Mouse (Mus musculus) heart, embryonic 12.5 days (tissue): ENCODE data around the gene Slc38a10. TPM values are rescaled to one million over a fixed set of nuclear protein-coding genes. Genes with fewer than 3 reads are reported as not detected.

Experiments used
- ATAC-seq: fragments of 200-750 bp; cut with Nextera tagmentation; 2 replicates; pipeline ENCODE4 v1.8.0; 2017; ENCODE audit warnings: moderate TSS enrichment, moderate library complexity; ENCODE audit not compliant: insufficient number of reproducible peaks, low FRiP score
- H3K27ac ChIP-seq: fragments of 300-500 bp; sonication (generic); 2 replicates; pipeline ENCODE4 v1.5.1; 2016; ENCODE audit warnings: mild to moderate bottlenecking, moderate library complexity; ENCODE audit not compliant: poor library complexity, severe bottlenecking
- H3K27me3 ChIP-seq: fragments of 300-500 bp; sonication (generic); replicated peaks from 2 replicates; pipeline ENCODE4 v1.6.1; 2016; ENCODE audit warnings: mild to moderate bottlenecking, moderate library complexity
- H3K36me3 ChIP-seq: fragments of 300-500 bp; sonication (generic); 2 replicates; pipeline ENCODE4 v1.6.1; 2016; ENCODE audit warnings: mild to moderate bottlenecking, moderate library complexity
- H3K4me1 ChIP-seq: fragments of 300-500 bp; sonication (generic); replicated peaks from 2 replicates; pipeline ENCODE4 v1.6.1; 2016; ENCODE audit warnings: mild to moderate bottlenecking
- H3K4me2 ChIP-seq: fragments of 300-500 bp; sonication (generic); 2 replicates; pipeline ENCODE4 v1.6.1; 2016; ENCODE audit warnings: mild to moderate bottlenecking, moderate library complexity
- H3K4me3 ChIP-seq: fragments of 300-500 bp; sonication (generic); 2 replicates; pipeline ENCODE4 v1.5.1; 2016; ENCODE audit warnings: mild to moderate bottlenecking
- H3K9ac ChIP-seq: fragments of 300-500 bp; sonication (generic); 2 replicates; pipeline ENCODE4 v1.6.1; 2016; ENCODE audit warnings: mild to moderate bottlenecking, moderate library complexity
- H3K9me3 ChIP-seq: fragments of 300-500 bp; sonication (generic); replicated peaks from 2 replicates; pipeline ENCODE4 v1.6.1; 2016; ENCODE audit warnings: mild to moderate bottlenecking, moderate library complexity
- WGBS: fragments of 180-500 bp; shearing (Covaris S2); methylation state at CpG from one replicate; pipeline ENCODE4 v1.1.7; 2016; 5-methylcytosine and 5-hydroxymethylcytosine counted together
- polyA plus RNA-seq: library from polyadenylated mRNA; unstranded; fragments of >200 nt; fragmentation: Nextera tagmentation; extraction: Ambion mirVana; gene quantifications from 2 replicates; pipeline ENCODE4 v1.2.1, GENCODE M21; 2016

The Slc38a10 gene
- polyA plus RNA-seq, 1 experiment from 2014 or later, result 114 TPM

- no peaks in the 10 kb centered on the region for H3K27me3 ChIP-seq
- peaks cover 29% of the 10 kb centered on the region for H3K36me3 ChIP-seq
- H3K9me3 ChIP-seq, result no peaks in the 10 kb centered on the region
- H3K4me3 ChIP-seq, result no peak overlapping the region
- peak overlapping the region; percentile 55 for H3K9ac ChIP-seq
- H3K27ac ChIP-seq, result peak overlapping the region; percentile 87
- 33% methylated on average over 23 of the region's 23 CpGs for WGBS
- peak; percentile 62 for ATAC-seq
- H3K4me1 ChIP-seq, result peaks cover 70% of the 10 kb centered on the region
- peak overlapping the region; percentile 47 for H3K4me2 ChIP-seq
Measured at GRCm38 (mm10) chr11:120136796-120137624, 14.1 kb downstream of the Slc38a10 start.

- Histone ChIP-seq H3K9me3 (no peaks in the 10 kb centered on the region), H3K4me1 (peaks cover 66% of the 10 kb centered on the region), H3K27me3 (no peaks in the 10 kb centered on the region), H3K27ac (peak overlapping the region; percentile 87), H3K4me3 (no peak overlapping the region), H3K9ac (no peak overlapping the region), H3K4me2 (no peak overlapping the region), H3K36me3 (peaks cover 35% of the 10 kb centered on the region)
- 85% methylated on average over 8 of the region's 8 CpGs for WGBS
- no peak for ATAC-seq
Measured at GRCm38 (mm10) chr11:120136195-120136594, 15.0 kb downstream of the Slc38a10 start.

- WGBS, result 45% methylated on average over 9 of the region's 9 CpGs
- no peaks in the 10 kb centered on the region for H3K9me3 ChIP-seq
- H3K36me3 ChIP-seq, result peaks cover 44% of the 10 kb centered on the region
- H3K27me3 ChIP-seq, result no peaks in the 10 kb centered on the region
- H3K27ac ChIP-seq, result peak overlapping the region; percentile 87
- H3K4me2 ChIP-seq, result no peak overlapping the region
- ATAC-seq, result peak; percentile 40; the same call in 1 of the 2 replicates
- no peak overlapping the region for H3K4me3 ChIP-seq
- peaks cover 60% of the 10 kb centered on the region for H3K4me1 ChIP-seq
- H3K9ac ChIP-seq, result no peak overlapping the region
Measured at GRCm38 (mm10) chr11:120134847-120135530, 16.2 kb downstream of the Slc38a10 start.

GRCm38 (mm10) chr11:120134148-120134547, 17.0 kb downstream of the Slc38a10 start:
- Histone ChIP-seq H3K9ac (no peak overlapping the region), H3K27ac (peak overlapping the region; percentile 87; the same call in 1 of the 2 replicates), H3K4me2 (no peak overlapping the region), H3K4me1 (peaks cover 51% of the 10 kb centered on the region), H3K9me3 (no peaks in the 10 kb centered on the region), H3K27me3 (no peaks in the 10 kb centered on the region), H3K4me3 (no peak overlapping the region), H3K36me3 (peaks cover 52% of the 10 kb centered on the region)
- no peak for ATAC-seq
- WGBS, result 92% methylated on average over 5 of the region's 5 CpGs

GRCm38 (mm10) chr11:120129281-120129680, 21.9 kb downstream of the Slc38a10 start:
- no peaks in the 10 kb centered on the region for H3K27me3 ChIP-seq
- H3K4me1 ChIP-seq, result peaks cover 3% of the 10 kb centered on the region
- WGBS, result 86% methylated on average over 7 of the region's 7 CpGs
- H3K27ac ChIP-seq, result no peak overlapping the region
- no peak overlapping the region for H3K9ac ChIP-seq
- no peak for ATAC-seq
- H3K4me2 ChIP-seq, result no peak overlapping the region
- no peak overlapping the region for H3K4me3 ChIP-seq
- peaks cover 75% of the 10 kb centered on the region for H3K36me3 ChIP-seq
- no peaks in the 10 kb centered on the region for H3K9me3 ChIP-seq

GRCm38 (mm10) chr11:120126845-120127244, 24.3 kb downstream of the Slc38a10 start:
- no peaks in the 10 kb centered on the region for H3K27me3 ChIP-seq
- no peak for ATAC-seq
- no peaks in the 10 kb centered on the region for H3K9me3 ChIP-seq
- no peak overlapping the region for H3K9ac ChIP-seq
- 83% methylated on average over 2 of the region's 2 CpGs for WGBS
- peaks cover 76% of the 10 kb centered on the region for H3K36me3 ChIP-seq
- peaks cover 5% of the 10 kb centered on the region; the same call in 1 of the 2 replicates for H3K4me1 ChIP-seq
- no peak overlapping the region for H3K4me3 ChIP-seq
- H3K27ac ChIP-seq, result no peak overlapping the region
- H3K4me2 ChIP-seq, result no peak overlapping the region

GRCm38 (mm10) chr11:120122126-120122525, 29.0 kb downstream of the Slc38a10 start:
- peaks cover 54% of the 10 kb centered on the region for H3K36me3 ChIP-seq
- no peak overlapping the region for H3K4me3 ChIP-seq
- no peaks in the 10 kb centered on the region for H3K27me3 ChIP-seq
- H3K27ac ChIP-seq, result no peak overlapping the region
- no peak for ATAC-seq
- no peak overlapping the region for H3K9ac ChIP-seq
- H3K9me3 ChIP-seq, result no peaks in the 10 kb centered on the region
- H3K4me2 ChIP-seq, result no peak overlapping the region
- WGBS, result 83% methylated on average over 12 of the region's 12 CpGs
- peaks cover 25% of the 10 kb centered on the region for H3K4me1 ChIP-seq

- peaks cover 58% of the 10 kb centered on the region for H3K36me3 ChIP-seq
Measured at GRCm38 (mm10) chr11:120120642-120121420, 30.3 kb downstream of the Slc38a10 start.

GRCm38 (mm10) chr11:120119936-120120541, 31.1 kb downstream of the Slc38a10 start:
- no peaks in the 10 kb centered on the region for H3K9me3 ChIP-seq
- H3K9ac ChIP-seq, result 0 out of 2 replicates have a peak overlapping the region, but pooled peaks have one; percentile 15
- 61% methylated on average over 10 of the region's 10 CpGs for WGBS
- peaks cover 61% of the 10 kb centered on the region for H3K36me3 ChIP-seq
- H3K4me3 ChIP-seq, result no peak overlapping the region
- H3K27ac ChIP-seq, result no peak overlapping the region; the same call in 1 of the 2 replicates
- H3K27me3 ChIP-seq, result no peaks in the 10 kb centered on the region
- peak; percentile 9; the same call in 1 of the 2 replicates for ATAC-seq
- H3K4me2 ChIP-seq, result no peak overlapping the region
- H3K4me1 ChIP-seq, result peaks cover 25% of the 10 kb centered on the region

More at GRCm38 (mm10) chr11:120120642-120121420, 30.3 kb downstream of the Slc38a10 start:
- Histone ChIP-seq H3K9ac (0 out of 2 replicates have a peak overlapping the region, but pooled peaks have one; percentile 15), H3K4me3 (no peak overlapping the region), H3K27ac (no peak overlapping the region), H3K4me1 (peaks cover 25% of the 10 kb centered on the region), H3K27me3 (no peaks in the 10 kb centered on the region), H3K9me3 (no peaks in the 10 kb centered on the region), H3K4me2 (no peak overlapping the region)
- no peak for ATAC-seq
- WGBS, result 83% methylated on average over 17 of the region's 17 CpGs

- no peaks in the 10 kb centered on the region for H3K27me3 ChIP-seq
- no peak overlapping the region for H3K9ac ChIP-seq
- peaks cover 25% of the 10 kb centered on the region for H3K4me1 ChIP-seq
- H3K9me3 ChIP-seq, result no peaks in the 10 kb centered on the region
- peaks cover 70% of the 10 kb centered on the region for H3K36me3 ChIP-seq
- no peak overlapping the region for H3K4me2 ChIP-seq
- H3K27ac ChIP-seq, result no peak overlapping the region
- WGBS, result 92% methylated on average over 7 of the region's 7 CpGs
- ATAC-seq, result no peak
- H3K4me3 ChIP-seq, result no peak overlapping the region
Measured at GRCm38 (mm10) chr11:120119108-120119507, 32.0 kb downstream of the Slc38a10 start.
